Mouse (Mus musculus): ENCODE results near the gene Map3k19.

GRCm38 (mm10) chr1:127774501-127774880 lies 80.3 kb downstream of the Map3k19 start:
- TF ChIP-seq CTCF (IDR thresholded peaks at IDR 0.05) (no peak), POLR2A (IDR thresholded peaks at IDR 0.05; ENCODE audit: insufficient read depth, low read depth, low read length) (no peak), EP300 (IDR thresholded peaks at IDR 0.05; ENCODE audit: insufficient read depth, low read depth, low read length) (no peak)

Data from heart, adult 2 months (tissue).